9 mouse cellular contexts compared by ENCODE assay signal in genomic region chr5:110287084-110287475, GRCm38 (mm10). TPM values are rescaled to one million over a fixed set of nuclear protein-coding genes. Genes with fewer than 3 reads are reported as not detected.
A peak's percentile ranks its signal among the peaks of the same experiment; 100 is the strongest.
DNase-seq lines count a peak whose midpoint lies in the region; ATAC-seq and TF ChIP-seq lines count a peak whose summit lies in the region.
"Had no signal": no experiment of that assay in that cellular context is flagged by ENCODE, and none has a peak within 500 bp of the region (broad histone marks: within the 10 kb centered on the region; RNA-seq: fewer than 3 reads in every experiment).

No protein-coding gene starts in this region.

- no peak for ATAC-seq in kidney, postnatal 0 days (replicated peaks; ENCODE audit: low FRiP score, low read depth)
- no peak for ATAC-seq in embryonic facial prominence, embryonic 11.5 days (replicated peaks; ENCODE audit: insufficient number of reproducible peaks, low FRiP score, low TSS enrichment, low read depth)
- ATAC-seq in intestine, embryonic 15.5 days, result no peak

- H3K4me3 ChIP-seq in kidney, postnatal 0 days (replicated peaks; ENCODE audit: low read depth, low read length), result peak overlapping the region; percentile 69; the same call in 1 of the 2 replicates
- H3K4me3 ChIP-seq in embryonic facial prominence, embryonic 11.5 days (ENCODE audit: low read depth, low read length), result peak overlapping the region; percentile 66
- peak overlapping the region; percentile 84; the same call in 1 of the 2 replicates for H3K4me3 ChIP-seq in intestine, embryonic 15.5 days (replicated peaks)
- peak overlapping the region; percentile 32 for H3K4me3 ChIP-seq in myocyte

- H3K79me2 ChIP-seq in myocyte (ENCODE audit: control insufficient read depth, insufficient read depth), result no peaks in the 10 kb centered on the region

- H3ac ChIP-seq in myocyte (ENCODE audit: control insufficient read depth, insufficient read length), result no peak overlapping the region

- WGBS in kidney, postnatal 0 days, result 63% methylated on average over 2 of the region's 2 CpGs
- WGBS in embryonic facial prominence, embryonic 11.5 days, result 71% methylated on average over 2 of the region's 2 CpGs
- 66% methylated on average over 2 of the region's 2 CpGs for WGBS in intestine, embryonic 15.5 days

- DNase-seq in kidney, postnatal 0 days (ENCODE audit: low spot score), result no peak
- no peak for DNase-seq in kidney, postnatal 10 days
- DNase-seq in embryonic facial prominence, embryonic 11.5 days (ENCODE audit: low spot score), result no peak
- DNase-seq in natural killer cell, adult 2 months (ENCODE audit: low spot score in 2 of 2), result no peak
- DNase-seq in ovary, postnatal 10 days (ENCODE audit: low spot score), result no peak
- no peak for DNase-seq in testis, postnatal 14 days (ENCODE audit: low spot score)
- DNase-seq: layer of hippocampus, adult 9-11 months had no signal

- H3K9me3 ChIP-seq in kidney, postnatal 0 days (replicated peaks; ENCODE audit: low read length), result no peaks in the 10 kb centered on the region
- H3K9me3 ChIP-seq in embryonic facial prominence, embryonic 11.5 days (replicated peaks; ENCODE audit: control insufficient read depth, low read length), result no peaks in the 10 kb centered on the region
- H3K9me3 ChIP-seq in intestine, embryonic 15.5 days, result no peaks in the 10 kb centered on the region

- peak overlapping the region; percentile 29; the same call in 1 of the 2 replicates for H3K4me2 ChIP-seq in kidney, postnatal 0 days (ENCODE audit: low read length)
- peak overlapping the region; percentile 90 for H3K4me2 ChIP-seq in embryonic facial prominence, embryonic 11.5 days (ENCODE audit: low read depth, low read length)
- H3K4me2 ChIP-seq in intestine, embryonic 15.5 days (replicated peaks), result peak overlapping the region; percentile 98
- peak overlapping the region; percentile 21 for H3K4me2 ChIP-seq in myocyte (ENCODE audit: low read depth)

- no peak overlapping the region for H3K27ac ChIP-seq in kidney, postnatal 0 days
- H3K27ac ChIP-seq in embryonic facial prominence, embryonic 11.5 days (replicated peaks; ENCODE audit: low read depth, low read length), result no peak overlapping the region
- no peak overlapping the region for H3K27ac ChIP-seq in intestine, embryonic 15.5 days

- no peak for TF ChIP-seq CTCF in kidney, postnatal 0 days (IDR thresholded peaks at IDR 0.05; ENCODE audit: low read depth)

- no peak overlapping the region for H3K9ac ChIP-seq in kidney, postnatal 0 days (ENCODE audit: low read depth, low read length)
- H3K9ac ChIP-seq in embryonic facial prominence, embryonic 11.5 days (replicated peaks; ENCODE audit: low read length), result peak overlapping the region; percentile 85
- no peak overlapping the region; the same call in 1 of the 2 replicates for H3K9ac ChIP-seq in intestine, embryonic 15.5 days

- H3K4me1 ChIP-seq in kidney, postnatal 0 days (replicated peaks; ENCODE audit: insufficient read depth, low read length), result peaks cover 9% of the 10 kb centered on the region; the same call in 1 of the 2 replicates
- H3K4me1 ChIP-seq in embryonic facial prominence, embryonic 11.5 days (ENCODE audit: control insufficient read depth, insufficient read depth, low read length), result no peaks in the 10 kb centered on the region
- peaks cover 9% of the 10 kb centered on the region for H3K4me1 ChIP-seq in intestine, embryonic 15.5 days (replicated peaks)

- no peaks in the 10 kb centered on the region for H3K27me3 ChIP-seq in kidney, postnatal 0 days (ENCODE audit: insufficient read depth, low read length)
- peaks cover 8% of the 10 kb centered on the region; the same call in 1 of the 2 replicates for H3K27me3 ChIP-seq in embryonic facial prominence, embryonic 11.5 days (ENCODE audit: control insufficient read depth, insufficient read depth, low read length)
- no peaks in the 10 kb centered on the region for H3K27me3 ChIP-seq in intestine, embryonic 15.5 days (replicated peaks)
- no peaks in the 10 kb centered on the region for H3K27me3 ChIP-seq in myocyte (ENCODE audit: control insufficient read depth, insufficient read depth, insufficient read length)

- no peak for TF ChIP-seq POLR2A in myocyte (IDR thresholded peaks at IDR 0.05; ENCODE audit: insufficient read length, low read depth)

- peaks cover 3% of the 10 kb centered on the region; the same call in 1 of the 2 replicates for H3K36me3 ChIP-seq in kidney, postnatal 0 days (ENCODE audit: insufficient read depth, low read length)
- no peaks in the 10 kb centered on the region; the same call in 1 of the 2 replicates for H3K36me3 ChIP-seq in embryonic facial prominence, embryonic 11.5 days (replicated peaks; ENCODE audit: control insufficient read depth, insufficient read depth, low read depth, low read length)
- H3K36me3 ChIP-seq in intestine, embryonic 15.5 days, result peaks cover 9% of the 10 kb centered on the region
- no peaks in the 10 kb centered on the region for H3K36me3 ChIP-seq in myocyte (ENCODE audit: control insufficient read depth, insufficient read depth)

TF ChIP-seq in myocyte, 11 proteins besides CTCF, POLR2A, EP300 and RAD21:
- TF ChIP-seq POLR2AphosphoS2 (IDR thresholded peaks at IDR 0.05; ENCODE audit: insufficient read length, low read depth) (no peak), CEBPB (IDR thresholded peaks at IDR 0.05; ENCODE audit: insufficient read depth, poor library complexity, severe bottlenecking) (no peak), TCF12 (IDR thresholded peaks at IDR 0.05; ENCODE audit: insufficient read depth, poor library complexity, severe bottlenecking) (no peak), SRF (IDR thresholded peaks at IDR 0.05; ENCODE audit: control insufficient read depth, insufficient read length, low read depth) (no peak), TCF3 (IDR thresholded peaks at IDR 0.05; ENCODE audit: insufficient read length, low read depth) (no peak), E2F4 (IDR thresholded peaks at IDR 0.05; ENCODE audit: insufficient read depth) (no peak), USF1 (IDR thresholded peaks at IDR 0.05; ENCODE audit: low read depth) (no peak), REST (IDR thresholded peaks at IDR 0.05; ENCODE audit: insufficient read depth, insufficient read length) (no peak), MAX (IDR thresholded peaks at IDR 0.05; ENCODE audit: low read depth) (no peak), MYOG (IDR thresholded peaks at IDR 0.05; ENCODE audit: control insufficient read depth in 1 of 3, insufficient read depth in 1 of 3, insufficient read length in 2 of 3, low read depth in 2 of 3) (no peak), MYOD1 (IDR thresholded peaks at IDR 0.05; ENCODE audit: control insufficient read depth in 1 of 3, insufficient read length in 2 of 3, low read depth in 2 of 3) (no peak)

RNA-seq across cellular contexts. Expression of gene Pole, which starts 1.0 kb away (rescaled TPM):
- polyA plus RNA-seq in kidney, postnatal 0 days (2015; fragmentation: Nextera tagmentation; extraction: Ambion mirVana), result 11.1 and 13.7 TPM in 2 replicates
- polyA plus RNA-seq in embryonic facial prominence, embryonic 11.5 days (2014; fragmentation: Nextera tagmentation; extraction: Ambion mirVana), result 41.0 and 46.1 TPM in 2 replicates
- polyA plus RNA-seq in intestine, embryonic 15.5 days (2015; fragmentation: Nextera tagmentation; extraction: Ambion mirVana), result 20.4 and 22.0 TPM in 2 replicates
- polyA plus RNA-seq in myocyte (2012; fragmentation: generic; extraction: Trizol), result 5.4 TPM

RNA-seq across cellular contexts. Expression of gene Pxmp2, which starts 1.1 kb away (rescaled TPM):
- polyA plus RNA-seq in kidney, postnatal 0 days (2015; fragmentation: Nextera tagmentation; extraction: Ambion mirVana), result 54.0 and 57.6 TPM in 2 replicates
- 7.8 and 9.7 TPM in 2 replicates for polyA plus RNA-seq in embryonic facial prominence, embryonic 11.5 days (2014; fragmentation: Nextera tagmentation; extraction: Ambion mirVana)
- polyA plus RNA-seq in intestine, embryonic 15.5 days (2015; fragmentation: Nextera tagmentation; extraction: Ambion mirVana), result 9.8 and 10.9 TPM in 2 replicates
- 4.0 TPM for polyA plus RNA-seq in myocyte (2012; fragmentation: generic; extraction: Trizol)

RNA-seq across cellular contexts. Expression of gene Pgam5, which starts 17.4 kb away (rescaled TPM):
- 47.8 and 51.7 TPM in 2 replicates for polyA plus RNA-seq in kidney, postnatal 0 days (2015; fragmentation: Nextera tagmentation; extraction: Ambion mirVana)
- polyA plus RNA-seq in embryonic facial prominence, embryonic 11.5 days (2014; fragmentation: Nextera tagmentation; extraction: Ambion mirVana), result 83.6 and 86.2 TPM in 2 replicates
- 58.4 and 59.7 TPM in 2 replicates for polyA plus RNA-seq in intestine, embryonic 15.5 days (2015; fragmentation: Nextera tagmentation; extraction: Ambion mirVana)
- 35.4 TPM for polyA plus RNA-seq in myocyte (2012; fragmentation: generic; extraction: Trizol)

RNA-seq across cellular contexts. Expression of gene P2rx2, which starts 55.9 kb away (rescaled TPM):
- polyA plus RNA-seq in kidney, postnatal 0 days (2015; fragmentation: Nextera tagmentation; extraction: Ambion mirVana), result 0.57 and 0.64 TPM in 2 replicates
- 1.00 and 2.0 TPM in 2 replicates for polyA plus RNA-seq in embryonic facial prominence, embryonic 11.5 days (2014; fragmentation: Nextera tagmentation; extraction: Ambion mirVana)
- polyA plus RNA-seq in intestine, embryonic 15.5 days (2015; fragmentation: Nextera tagmentation; extraction: Ambion mirVana), result 0.61 and 1.4 TPM in 2 replicates
- 0.04 TPM for polyA plus RNA-seq in myocyte (2012; fragmentation: generic; extraction: Trizol)

RNA-seq across cellular contexts. Expression of gene Ankle2, which starts 56.3 kb away (rescaled TPM):
- polyA plus RNA-seq in kidney, postnatal 0 days (2015; fragmentation: Nextera tagmentation; extraction: Ambion mirVana), result 23.3 and 24.2 TPM in 2 replicates
- polyA plus RNA-seq in embryonic facial prominence, embryonic 11.5 days (2014; fragmentation: Nextera tagmentation; extraction: Ambion mirVana), result 44.8 and 46.1 TPM in 2 replicates
- polyA plus RNA-seq in intestine, embryonic 15.5 days (2015; fragmentation: Nextera tagmentation; extraction: Ambion mirVana), result 21.3 and 24.7 TPM in 2 replicates
- polyA plus RNA-seq in myocyte (2012; fragmentation: generic; extraction: Trizol), result 12.0 TPM

Comparison
In these comparisons a context has a peak if more than half of its experiments do, and no peak if none do; other contexts are left out.
1. H3K4me2 ChIP-seq: peak in every context shown above with its lines; median percentile 98 in intestine, embryonic 15.5 days; 90 in embryonic facial prominence, embryonic 11.5 days; 29 in kidney, postnatal 0 days; 21 in myocyte.
2. H3K4me3 ChIP-seq: peak in every context shown above with its lines; median percentile 84 in intestine, embryonic 15.5 days; 69 in kidney, postnatal 0 days; 66 in embryonic facial prominence, embryonic 11.5 days; 32 in myocyte.